Mouse (Mus musculus): ENCODE measurements around the gene Faah.

Gene Faah

DNA sequence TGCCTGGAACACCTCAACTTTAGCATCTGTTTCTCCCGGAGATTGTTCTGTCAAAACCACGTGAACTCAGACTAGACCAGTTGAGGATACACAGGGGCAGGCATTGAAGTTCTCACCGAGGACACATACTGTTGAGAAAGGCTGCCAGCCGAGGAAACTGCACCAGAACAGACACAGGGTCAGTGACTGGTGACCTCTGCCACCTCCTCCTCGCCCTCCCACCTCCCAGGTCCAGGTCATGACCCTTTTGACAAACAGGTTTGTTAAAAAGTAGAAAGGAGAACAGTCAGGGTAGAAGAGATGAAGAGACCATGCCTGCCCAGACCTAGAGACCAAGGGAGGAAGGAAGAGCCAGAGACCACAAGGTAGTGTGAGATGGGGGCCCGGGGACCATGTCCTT, 17.1 kb downstream of the Faah start:
- no peak for DNase-seq (ENCODE audit: low spot score)

DNA sequence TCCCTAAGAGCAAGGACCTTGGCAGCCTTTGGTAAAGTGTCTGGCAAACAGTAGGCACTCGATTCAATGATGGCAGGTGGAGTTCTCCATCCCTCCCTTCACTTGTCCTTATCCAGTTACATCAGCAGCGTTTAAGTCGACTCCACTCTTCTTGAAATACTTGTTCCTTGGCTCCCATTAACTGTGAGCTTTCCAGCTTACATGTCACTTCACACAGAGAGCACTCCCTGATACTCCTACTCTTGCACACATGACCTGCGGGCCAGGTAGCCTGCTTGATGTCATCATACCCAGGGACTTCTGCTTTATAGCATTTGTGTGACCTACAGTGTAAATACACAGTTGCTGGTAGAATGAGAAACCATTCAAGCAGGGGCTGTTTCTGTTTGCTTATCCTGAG, 21.0 kb downstream of the Faah start:
- DNase-seq (ENCODE audit: low spot score) = no peak

DNA sequence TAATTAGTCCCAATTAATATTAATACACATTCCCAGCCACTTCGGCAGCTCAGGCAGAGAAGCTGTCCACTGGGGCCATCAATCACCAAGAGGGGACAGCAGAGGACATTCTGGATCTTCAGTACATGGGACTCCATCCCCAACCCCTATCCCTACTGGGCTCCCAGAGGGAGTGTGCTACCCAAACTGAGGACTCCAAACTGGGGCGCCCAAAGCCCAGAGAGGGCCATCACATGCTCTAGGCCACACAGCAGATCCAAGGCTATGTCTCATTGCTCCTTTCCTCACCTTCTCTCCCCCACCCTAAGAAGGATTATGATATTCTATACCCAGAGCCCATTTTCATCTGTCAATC, 22.4 kb downstream of the Faah start:
- no peak for DNase-seq (ENCODE audit: low spot score)

DNA sequence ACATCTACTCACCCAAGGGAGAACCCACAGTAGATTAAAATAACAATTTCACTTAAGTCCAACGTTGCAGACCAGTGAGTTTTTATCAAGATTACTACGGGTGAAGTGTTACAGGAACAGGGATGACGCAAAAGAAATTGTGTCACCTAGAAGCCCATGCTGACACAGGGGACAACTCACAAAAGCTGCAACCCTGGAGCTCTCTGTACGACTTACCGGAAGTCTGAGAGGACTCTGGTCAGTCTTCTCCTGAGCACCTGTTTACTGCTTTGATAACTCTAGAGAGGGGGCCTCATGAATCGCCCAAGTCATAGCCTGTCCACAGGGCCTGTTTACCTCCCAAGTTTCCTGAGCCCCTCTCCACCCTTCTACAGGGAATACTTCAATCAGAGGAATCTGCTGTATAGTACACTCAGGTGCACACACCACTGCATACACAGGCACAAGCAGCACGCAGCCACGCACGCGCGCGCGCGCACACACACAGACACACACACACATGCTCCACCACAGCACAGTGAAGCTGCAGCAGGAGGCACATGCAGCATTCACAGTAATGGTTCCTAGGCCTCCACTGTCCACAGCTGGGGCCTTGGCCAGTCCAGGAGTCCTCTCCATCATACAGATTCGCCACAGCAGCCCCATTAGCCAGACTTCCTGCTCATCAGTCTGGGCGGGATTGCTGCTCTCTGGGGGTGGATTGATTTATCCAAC, 22.9 kb downstream of the Faah start:
- no peak for DNase-seq (ENCODE audit: low spot score)

DNA sequence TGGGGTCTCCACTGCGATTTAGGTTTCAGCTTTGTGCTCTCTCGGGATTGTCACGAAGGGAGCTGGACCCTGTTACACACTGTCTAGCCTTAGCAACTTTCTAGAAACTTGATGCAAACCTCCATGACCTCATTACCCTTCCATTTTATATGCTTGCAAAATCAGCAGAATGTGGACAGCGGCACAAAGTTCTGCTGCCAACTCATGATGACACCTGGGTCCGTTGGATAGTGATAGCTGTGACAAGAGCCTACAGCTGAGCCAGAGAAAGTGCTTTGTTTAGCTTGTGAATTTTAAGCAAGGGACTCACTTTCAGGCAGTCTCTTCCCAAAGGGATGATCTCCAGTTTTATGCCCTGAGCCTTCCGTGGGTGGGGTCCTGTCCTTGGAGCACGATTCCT, 28.3 kb downstream of the Faah start:
- DNase-seq (ENCODE audit: low spot score) = no peak

DNA sequence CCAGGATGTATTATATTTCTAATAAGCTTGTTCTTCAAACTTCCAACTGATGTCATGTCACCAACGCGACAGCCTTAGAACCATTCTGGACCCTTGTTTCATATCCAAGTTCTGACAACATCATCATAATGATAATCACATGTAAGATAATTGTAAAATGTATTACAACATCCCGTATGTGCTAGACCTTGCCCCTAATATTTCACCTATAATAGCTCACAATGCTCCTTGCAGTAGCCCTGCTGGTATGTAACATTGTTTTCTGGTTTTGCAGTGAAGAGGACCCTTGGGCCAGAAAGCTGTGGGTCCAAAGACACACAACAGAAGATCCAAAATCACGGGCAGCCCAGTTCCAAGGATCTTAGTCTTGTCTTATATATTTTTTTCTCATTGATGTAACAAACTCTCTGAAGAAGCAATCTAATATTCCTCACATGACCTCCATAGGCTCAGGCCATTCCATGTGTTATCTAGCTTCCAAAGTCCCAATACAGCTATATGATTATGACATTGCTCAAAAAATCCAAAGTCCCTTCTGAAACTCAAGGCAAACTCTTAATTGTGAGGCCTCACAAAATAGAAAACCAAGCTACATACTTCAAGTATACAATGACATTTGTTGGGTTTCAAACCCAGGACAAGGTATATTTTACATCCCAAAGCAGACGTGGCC, 29.7 kb downstream of the Faah start:
- no peak for DNase-seq (ENCODE audit: low spot score)

- no peak for DNase-seq (ENCODE audit: low spot score)
Observed at GRCm38 (mm10) chr4:115987436-115987835, 30.3 kb downstream of the Faah start.

- peak; percentile 46 for DNase-seq (ENCODE audit: low spot score)
Observed at GRCm38 (mm10) chr4:115984967-115985366, 32.8 kb downstream of the Faah start.

DNA sequence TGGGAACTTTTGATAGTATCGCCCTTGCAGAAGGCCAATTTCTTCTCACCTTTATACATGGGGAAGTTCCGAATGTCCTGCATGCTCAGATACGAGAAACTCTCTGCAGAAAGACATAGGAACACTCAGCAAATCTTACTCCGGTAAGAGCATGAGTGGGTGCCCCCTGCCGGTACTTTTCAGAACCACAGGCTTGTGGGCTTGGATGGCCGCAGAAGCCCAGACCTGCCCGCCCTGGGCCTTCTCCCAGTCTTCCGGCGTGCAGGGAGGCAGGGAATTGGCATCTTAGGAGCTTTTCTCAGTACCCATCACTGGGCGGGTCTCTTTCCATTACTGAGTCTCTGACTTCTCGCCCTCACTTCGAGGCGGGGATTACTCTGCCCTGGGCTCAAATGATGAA, 33.6 kb downstream of the Faah start:
- peak; percentile 74 for DNase-seq (ENCODE audit: low spot score)

GRCm38 (mm10) chr4:115980676-115981075, 37.0 kb downstream of the Faah start:
- DNase-seq (ENCODE audit: low spot score) = peak; percentile 49

GRCm38 (mm10) chr4:115979437-115979836, 38.3 kb downstream of the Faah start:
- DNase-seq (ENCODE audit: low spot score) = no peak

DNA sequence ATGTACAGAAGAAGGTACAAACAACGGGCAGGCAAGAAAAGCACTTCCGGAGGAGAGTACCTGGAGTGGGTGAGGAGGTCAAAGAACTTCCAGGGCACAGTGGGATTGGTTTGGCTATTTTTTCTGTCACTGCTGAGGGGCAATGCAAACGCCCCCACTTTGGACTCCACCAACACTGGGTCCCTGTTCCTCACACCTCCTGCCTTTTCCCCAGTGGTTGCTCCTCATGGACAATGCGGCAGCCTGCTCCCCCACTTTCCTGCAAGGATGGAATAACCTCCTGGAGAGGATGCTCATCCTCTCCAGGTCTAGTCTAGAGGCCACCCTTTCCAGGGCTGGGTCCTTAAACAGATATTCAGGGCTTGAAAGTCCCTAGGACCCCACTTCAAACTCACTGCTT, 38.8 kb downstream of the Faah start:
- no peak for DNase-seq (ENCODE audit: low spot score)

DNA sequence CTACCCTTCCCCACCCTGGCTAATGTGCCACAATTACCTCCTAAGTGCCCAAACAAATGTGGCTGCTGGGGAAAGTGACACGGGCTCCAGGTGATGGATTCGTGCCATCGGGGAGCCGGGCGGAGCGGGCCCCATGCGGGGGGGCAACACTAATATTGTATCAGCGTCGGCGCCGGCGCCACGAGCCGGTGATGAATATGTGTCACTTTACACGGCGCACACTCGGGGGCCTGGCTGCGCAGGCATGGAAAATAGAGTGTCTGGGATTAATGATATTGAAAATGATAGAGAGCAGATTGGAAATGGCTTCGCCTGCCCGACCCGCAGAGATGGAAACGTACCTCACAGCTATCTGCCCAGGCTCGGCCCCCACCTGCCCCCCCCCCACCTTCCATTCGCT, 45.2 kb downstream of the Faah start:
- DNase-seq (ENCODE audit: low spot score) = no peak

- DNase-seq (ENCODE audit: low spot score) = no peak
Observed at GRCm38 (mm10) chr4:115964446-115964845, 53.3 kb downstream of the Faah start.

DNA sequence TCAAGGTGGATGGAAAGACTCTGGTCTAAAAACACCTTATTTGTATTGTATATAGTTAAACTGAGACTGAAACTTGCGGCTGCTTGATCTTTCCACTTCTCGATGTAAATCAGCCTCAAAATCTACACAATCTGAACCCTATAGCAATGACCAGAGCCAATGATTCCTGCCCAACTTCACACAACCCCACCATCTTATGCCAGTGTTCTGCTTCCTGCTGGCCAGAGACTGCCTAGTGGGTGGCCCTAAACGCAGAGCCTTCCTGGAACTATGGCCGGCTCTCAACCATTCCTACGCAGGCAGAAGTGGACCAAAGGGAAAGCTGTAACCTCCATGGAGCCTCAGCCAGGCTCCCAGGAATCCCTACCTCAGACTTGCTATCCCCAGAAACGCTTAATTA, 54.0 kb downstream of the Faah start:
- DNase-seq (ENCODE audit: low spot score) = no peak

GRCm38 (mm10) chr4:115962671-115963412, 54.9 kb downstream of the Faah start:
- no peak for DNase-seq (ENCODE audit: low spot score)

GRCm38 (mm10) chr4:115961991-115962390, 55.7 kb downstream of the Faah start:
- no peak for DNase-seq (ENCODE audit: low spot score)

DNA sequence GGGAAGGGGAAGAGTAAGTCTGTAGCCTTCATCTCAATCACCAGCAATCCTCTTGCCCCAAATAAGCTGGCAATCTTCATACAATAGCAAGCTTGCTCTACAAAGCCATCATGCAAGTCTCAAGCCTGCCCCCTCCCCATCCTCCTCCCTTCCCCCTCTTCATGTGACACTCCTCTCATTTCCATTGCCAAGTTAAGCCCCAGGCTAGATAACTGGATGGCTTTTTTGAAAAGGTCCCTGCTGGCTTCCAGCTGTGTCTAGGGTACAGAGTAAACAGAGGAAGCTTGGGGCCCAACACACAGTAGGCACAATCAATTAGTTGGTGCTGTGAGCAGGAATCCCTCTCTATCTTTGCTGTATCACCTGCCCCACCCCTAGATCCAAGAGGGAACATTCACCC, 58.2 kb downstream of the Faah start:
- no peak for DNase-seq (ENCODE audit: low spot score)

DNA sequence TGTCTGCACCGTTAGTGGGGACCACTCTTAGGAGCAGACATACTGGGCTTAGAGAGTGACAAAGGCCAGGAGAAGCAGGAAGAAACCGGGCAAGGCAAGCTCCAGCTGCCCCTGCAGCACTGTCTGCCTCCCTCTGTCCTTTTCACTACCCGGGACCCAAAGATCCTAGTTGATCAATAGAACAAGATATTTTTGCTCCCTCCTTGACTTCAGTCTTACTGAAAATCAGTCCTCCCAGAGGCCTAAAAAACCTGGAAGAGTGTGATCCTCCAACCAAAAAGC, 62.3 kb downstream of the Faah start:
- no peak for DNase-seq (ENCODE audit: low spot score)

DNA sequence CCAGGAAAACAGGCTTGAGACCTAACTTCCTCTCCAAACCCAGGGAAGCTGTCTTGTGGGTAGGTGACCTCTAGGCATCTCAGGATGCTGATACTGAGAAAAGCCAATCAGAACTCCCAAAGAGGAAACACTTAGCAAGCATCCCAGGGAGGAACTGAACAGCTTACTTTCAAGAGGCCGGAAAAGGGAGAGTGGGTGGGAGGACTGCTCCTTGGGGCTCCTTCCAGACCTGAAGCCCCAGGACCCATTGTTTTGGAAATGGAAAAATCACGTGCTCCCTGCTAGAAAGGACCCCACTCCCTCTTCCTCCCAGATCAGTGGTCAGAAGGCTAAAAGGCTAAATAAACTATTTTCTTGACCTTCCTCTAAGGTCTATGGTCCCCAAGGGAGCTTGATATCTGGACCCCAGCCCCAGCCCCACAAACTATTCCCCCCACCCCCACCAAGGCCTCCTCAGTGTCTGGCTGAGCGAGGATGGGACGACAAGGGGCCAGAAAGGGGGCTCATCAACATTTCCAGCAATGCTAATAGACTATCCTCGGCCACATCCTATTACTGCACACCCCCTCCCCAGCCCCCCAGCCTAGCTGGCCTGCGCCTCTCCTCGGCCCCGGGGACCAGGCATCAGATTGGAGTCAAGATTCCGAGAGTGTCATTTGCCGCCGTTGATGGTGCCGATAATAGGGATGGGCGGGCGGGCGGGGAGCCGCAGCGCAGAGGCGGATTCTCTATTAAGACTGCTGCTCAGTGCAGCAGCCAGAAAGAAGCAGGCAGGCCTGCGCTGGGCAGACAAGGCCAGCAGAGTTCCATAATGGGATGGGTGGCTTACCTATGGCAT, 62.9 kb downstream of the Faah start:
- DNase-seq (ENCODE audit: low spot score) = no peak

GRCm38 (mm10) chr4:115953559-115953958, 64.2 kb downstream of the Faah start:
- no peak for DNase-seq (ENCODE audit: low spot score)

DNA sequence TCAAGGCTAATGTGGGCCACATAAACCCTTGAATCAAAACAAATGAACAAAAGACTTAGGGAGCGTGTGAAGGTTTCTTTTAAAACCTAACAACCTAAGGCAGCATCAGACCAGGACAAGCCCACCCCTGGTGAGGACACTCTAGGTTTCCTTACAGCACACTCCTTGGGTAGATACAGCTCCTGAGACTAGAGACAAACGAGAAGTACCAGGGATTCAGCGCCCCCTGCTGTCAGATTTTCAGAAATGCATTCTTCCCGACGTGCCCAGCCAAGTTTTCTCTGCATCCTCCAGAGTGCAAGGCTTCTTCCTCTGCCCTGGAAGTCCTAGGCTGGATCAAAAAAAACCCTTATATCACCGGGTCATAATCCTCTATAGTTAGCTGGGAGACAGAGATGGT, 65.0 kb downstream of the Faah start:
- DNase-seq (ENCODE audit: low spot score) = peak; percentile 31

Data from testis, postnatal 14 days (tissue).